Mouse (Mus musculus) left cerebral cortex, postnatal 14 days (tissue): ENCODE results near the gene Sgca. TPM values are rescaled to one million over a fixed set of nuclear protein-coding genes. Genes with fewer than 3 reads are reported as not detected.

Experiments
- DNase-seq, 2 experiments: peaks; one replicate each; pipeline ENCODE4 v3.0.0; 2021 to 2022; ENCODE audit warnings: low spot score in 2 of 2, mixed read lengths in 1 of 2
- intact Hi-C: fragments of 180-260 bp; cut with DNase I; formaldehyde crosslinking; loops from one replicate; pipeline ENCODE4 v1.15.1; 2025
- total RNA-seq, 2 experiments: library from RNA; stranded (reverse); gene quantifications; 2 replicates each; pipeline ENCODE4 v1.2.3; 2021

Gene Sgca
- total RNA-seq, 2 experiments from 2014 or later, result 0.55 to 0.68 TPM

DNA sequence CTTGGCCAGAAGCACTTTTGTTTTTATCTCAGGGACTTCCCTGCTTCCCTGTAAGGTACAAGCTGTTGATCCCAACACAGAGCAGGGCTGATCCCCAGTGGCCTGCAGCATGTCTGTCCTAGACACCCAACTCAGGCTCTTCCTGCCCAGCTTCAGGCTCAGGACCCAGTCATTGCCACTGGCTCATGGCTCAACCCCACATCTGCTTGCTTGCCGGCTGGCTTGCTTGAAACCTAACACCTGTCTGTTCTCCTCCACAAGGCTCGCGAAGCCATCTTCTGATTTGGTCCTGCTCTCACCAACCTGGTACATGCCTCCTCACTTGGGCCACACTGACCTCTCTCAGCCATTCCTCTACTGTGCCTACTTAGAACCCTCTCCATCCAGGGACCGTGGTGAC, 46.0 kb downstream of the Sgca start:
- intact Hi-C loops, result no loop called here
- DNase-seq, result no peak

GRCm38 (mm10) chr11:94929599-94929998, 46.5 kb downstream of the Sgca start:
- intact Hi-C loops, result no loop called here
- DNase-seq, result no peak

DNA sequence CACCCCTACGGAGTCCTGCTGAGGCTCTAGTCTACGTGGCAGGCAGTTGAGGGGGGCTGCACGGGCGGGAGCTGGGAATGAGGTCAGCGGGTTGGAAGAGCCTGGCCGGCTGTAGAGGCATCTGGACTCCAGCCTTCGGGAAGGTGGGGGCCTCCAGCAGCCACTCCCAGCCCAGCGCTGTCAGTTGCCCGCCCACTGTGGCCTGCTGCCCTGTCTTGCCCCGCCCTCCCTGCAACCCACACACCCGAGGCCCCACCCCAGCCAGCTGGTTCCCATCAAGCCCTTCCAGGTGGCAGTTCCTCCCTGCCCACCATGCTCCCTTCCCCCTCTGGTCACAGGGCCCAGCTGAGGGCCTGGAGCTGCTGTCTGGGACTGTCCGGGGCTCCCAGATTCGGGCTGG, 47.3 kb downstream of the Sgca start:
- DNase-seq, result no peak

GRCm38 (mm10) chr11:94927771-94928291, 48.3 kb downstream of the Sgca start:
- no peak for DNase-seq
- intact Hi-C loops, result no loop called here

More for the DNA sequence above, 47.3 kb downstream of the Sgca start:
- intact Hi-C loops, result no loop called here

- intact Hi-C loops, result no loop called here
- DNase-seq, result no peak
Measured at GRCm38 (mm10) chr11:94926431-94926830, 49.7 kb downstream of the Sgca start.

DNA sequence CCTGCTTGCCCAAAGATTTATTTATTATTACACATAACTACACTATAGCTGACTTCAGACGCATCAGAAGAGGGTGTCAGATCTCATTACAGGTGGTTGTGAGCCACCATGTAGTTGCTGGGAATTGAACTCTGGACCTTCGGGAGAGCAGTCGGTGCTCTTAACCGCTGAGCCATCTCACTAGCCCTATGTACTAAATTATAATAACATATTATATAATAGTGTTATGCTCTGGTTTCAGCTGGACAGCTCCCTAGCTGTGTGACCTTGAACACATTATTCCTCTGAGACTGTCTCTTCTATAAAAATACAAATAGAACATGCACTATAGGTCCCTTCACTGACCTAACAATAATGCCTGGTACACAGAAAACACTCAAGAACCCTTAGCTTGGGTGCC, 51.1 kb downstream of the Sgca start:
- intact Hi-C loops, result no loop called here
- DNase-seq, result no peak

DNA sequence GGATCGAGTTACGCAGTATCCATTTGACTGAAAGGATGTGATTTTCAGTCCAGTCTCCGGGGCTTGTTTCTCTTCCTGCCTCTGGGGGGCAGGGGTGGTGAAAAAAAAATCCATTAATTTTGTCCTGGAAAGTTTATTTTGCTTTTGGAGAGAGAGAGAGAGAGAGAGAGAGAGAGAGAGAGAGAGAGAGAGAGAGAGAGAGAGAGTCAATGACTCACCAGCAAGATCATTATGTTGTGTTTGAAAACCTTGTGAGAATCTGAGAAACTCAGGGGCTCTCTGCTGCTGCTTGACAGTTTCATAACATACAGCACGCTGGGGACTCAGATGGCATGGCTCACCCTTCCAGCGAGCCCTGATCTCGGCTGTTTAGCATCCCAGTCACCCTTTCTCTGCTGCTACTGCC, 55.1 kb downstream of the Sgca start:
- intact Hi-C loops, result no loop called here
- no peak for DNase-seq

GRCm38 (mm10) chr11:94917717-94918116, 58.4 kb downstream of the Sgca start:
- intact Hi-C loops, result no loop called here

DNA sequence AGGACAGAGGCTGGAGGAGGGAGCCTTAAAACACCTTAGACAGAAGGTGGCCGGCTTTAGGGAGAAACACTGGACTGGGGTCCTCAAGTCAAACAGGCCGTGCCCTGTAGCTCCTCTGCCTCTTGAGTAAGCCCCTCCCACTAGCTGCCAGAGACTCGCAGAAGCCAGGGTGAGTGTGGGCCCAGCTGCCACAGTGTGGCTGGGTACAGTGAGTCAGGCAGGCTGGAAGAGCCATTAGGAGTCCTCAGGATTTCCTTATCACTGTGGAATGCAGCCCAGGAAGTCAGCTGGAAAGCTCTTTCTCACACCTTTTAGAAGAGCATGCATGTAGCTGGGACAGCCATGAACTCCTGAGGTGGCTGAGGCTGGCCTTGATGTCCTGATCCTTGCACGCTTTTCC, 59.6 kb downstream of the Sgca start:
- no peak for DNase-seq
- intact Hi-C loops, result no loop called here

More at GRCm38 (mm10) chr11:94917717-94918116, 58.4 kb downstream of the Sgca start:
- no peak for DNase-seq

DNA sequence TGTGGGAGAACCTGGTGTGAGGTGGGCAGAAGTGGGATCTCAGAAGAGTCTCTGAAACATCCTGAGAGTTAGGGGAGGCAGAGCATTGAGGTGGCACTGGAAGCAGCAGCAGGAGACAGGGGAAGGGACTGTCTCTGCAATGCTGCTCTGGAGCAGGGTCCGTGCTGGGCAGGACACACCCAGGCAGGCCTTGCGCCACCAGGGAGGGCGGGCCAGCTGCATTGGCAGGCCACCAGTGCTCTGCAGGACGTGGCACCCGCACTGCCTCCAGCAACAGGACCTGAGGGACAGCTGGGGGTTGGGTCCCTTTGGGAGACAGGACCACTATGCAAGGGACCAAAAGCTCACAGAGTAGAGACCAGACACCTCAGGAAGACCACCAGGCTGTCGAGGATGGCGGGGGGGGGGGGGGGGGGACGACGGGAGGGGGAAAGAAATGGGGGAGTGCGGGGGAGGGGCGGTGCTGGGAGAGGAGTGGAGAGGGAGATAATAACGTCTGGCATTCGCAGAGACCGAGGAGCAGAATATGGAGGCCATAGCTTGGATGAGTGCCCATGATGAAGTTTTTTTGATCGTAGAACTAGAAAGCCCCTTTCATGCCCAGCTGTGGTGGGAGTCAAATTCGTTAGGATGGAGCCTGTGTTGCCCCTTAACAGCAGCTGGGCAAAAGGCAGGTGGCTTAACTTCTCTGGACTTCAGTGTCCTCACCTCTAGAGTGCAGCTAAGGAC, 60.3 kb downstream of the Sgca start:
- intact Hi-C loops, result no loop called here
- DNase-seq, result no peak

DNA sequence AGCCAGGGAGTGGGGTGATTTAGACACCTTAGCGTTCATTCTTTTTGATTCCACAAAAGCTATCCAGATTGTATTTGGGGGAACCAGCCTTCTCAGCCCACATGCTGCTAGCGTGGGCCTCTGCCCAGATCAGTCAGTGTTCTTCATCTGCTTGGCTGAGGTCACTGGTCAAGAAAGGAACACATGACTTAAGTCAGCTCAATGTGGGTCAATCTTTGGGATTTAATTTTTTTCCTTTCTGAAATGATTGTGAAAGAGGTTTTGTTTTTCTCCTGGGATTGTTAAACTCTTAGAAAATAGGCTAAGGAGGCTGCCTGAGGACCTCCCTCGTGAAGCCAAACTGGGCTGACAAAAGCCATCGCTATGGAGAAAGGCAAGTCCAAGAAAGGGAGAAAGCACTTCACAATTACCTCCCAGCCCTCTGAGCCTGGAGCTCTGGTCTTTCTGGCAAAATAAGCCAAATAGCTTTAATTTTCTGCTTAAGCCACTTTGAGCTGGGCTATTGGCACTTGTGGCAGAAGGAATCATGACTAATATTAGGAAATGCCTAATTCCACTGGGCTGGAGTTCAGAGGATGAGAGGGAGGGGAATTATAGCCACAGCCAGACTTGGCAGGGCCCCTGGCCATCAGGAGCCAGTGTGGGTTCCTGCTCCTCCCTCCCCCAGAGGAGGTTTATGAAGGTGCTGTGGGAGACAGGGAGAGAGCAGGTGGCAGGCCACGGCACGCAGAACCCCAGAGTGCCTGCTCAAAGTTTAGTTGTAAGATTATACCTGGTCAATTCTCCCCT, 62.6 kb downstream of the Sgca start:
- intact Hi-C loops, result no loop called here
- no peak for DNase-seq

Other genes starting within 250 kb of the Sgca start
- under 1 TPM; 0.31 to 0.38 TPM for gene Cdc34b, start 234.5 kb downstream of the Sgca start, total RNA-seq
- not detected for gene Tmem92, start 193.6 kb downstream of the Sgca start, total RNA-seq
- 10 to 100 TPM; 50.1 to 54.5 TPM for gene Col1a1, start 40.1 kb downstream of the Sgca start, total RNA-seq
- gene Hils1, start 8.7 kb downstream of the Sgca start, total RNA-seq, result not detected
- 100 to 1,000 TPM; 505 to 506 TPM for gene Ppp1r9b, start 14.7 kb upstream of the Sgca start, total RNA-seq
- gene Samd14, start 33.6 kb upstream of the Sgca start, total RNA-seq, result 10 to 100 TPM; 48.5 to 52.2 TPM
- 10 to 100 TPM; 69.2 to 75.4 TPM for gene Pdk2, start 65.0 kb upstream of the Sgca start, total RNA-seq
- 10 to 100 TPM; 12.2 to 15.5 TPM for gene Itga3, start 100.5 kb upstream of the Sgca start, total RNA-seq
- gene Dlx3, start 143.8 kb upstream of the Sgca start, total RNA-seq, result not detected
- not detected for gene Dlx4, start 169.9 kb upstream of the Sgca start, total RNA-seq